Comparison of ENCODE assay signal across 21 mouse cellular contexts in the genomic region with DNA sequence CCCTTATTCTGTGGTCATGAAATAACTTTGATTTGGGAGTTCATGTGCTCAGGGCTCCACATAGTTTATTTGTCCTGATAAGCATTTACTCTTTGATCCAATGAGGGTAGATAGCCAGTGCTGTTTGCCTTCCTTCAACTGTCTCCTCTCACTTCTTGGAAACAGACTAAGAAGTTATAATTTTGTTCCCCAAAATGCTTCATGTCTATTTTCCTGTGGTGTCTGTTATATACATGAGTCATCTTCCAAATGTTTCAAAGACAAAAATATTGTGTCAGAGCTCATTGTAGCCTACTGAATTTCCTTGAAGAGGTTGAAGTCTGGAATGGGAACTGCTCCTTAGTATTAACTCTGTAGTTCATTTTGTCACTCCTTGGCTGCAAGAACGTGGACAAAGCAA.
DNase-seq lines count a peak whose midpoint lies in the region; ATAC-seq and TF ChIP-seq lines count a peak whose summit lies in the region.
"Had no signal": no experiment of that assay in that cellular context is flagged by ENCODE, and none has a peak within 500 bp of the region (broad histone marks: within the 10 kb centered on the region; RNA-seq: fewer than 3 reads in every experiment).

No protein-coding gene starts in this region.

- ATAC-seq in frontal cortex, adult (ENCODE audit: low TSS enrichment): peak; percentile 97
- ATAC-seq: forebrain, embryonic 14.5 days; forebrain, embryonic 16.5 days had no signal

- H3K4me1 ChIP-seq in embryonic fibroblast, embryonic 13.5 days (ENCODE audit: control insufficient read depth, insufficient read depth, low read length): peaks cover 9% of the 10 kb centered on the region
- H3K4me1 ChIP-seq: forebrain, embryonic 12.5 days had no signal

- DNase-seq in frontal cortex, postnatal 25 days (ENCODE audit: low spot score in 2 of 2): no peak
- peak; percentile 29 for DNase-seq in 416B (ENCODE audit: low read depth)
- DNase-seq in kidney, postnatal 36 days: no peak
- DNase-seq in layer of hippocampus, adult 8-10 months (ENCODE audit: low spot score in 2 of 2): no peak
- DNase-seq: adrenal gland, adult 2 months; adrenal gland, postnatal 10 days; adrenal gland, postnatal 25 days; cerebellum, adult 11-12 months; cerebellum, adult 2 months; cerebellum, adult 9-10 months; cerebellum, postnatal 10 days; cerebellum, postnatal 25 days had no signal

- H3K27ac ChIP-seq in embryonic fibroblast, embryonic 13.5 days (ENCODE audit: insufficient read depth, low read length): peak overlapping the region; percentile 65
- H3K27ac ChIP-seq: embryonic facial prominence, embryonic 10.5 days; embryonic facial prominence, embryonic 12.5 days; forebrain, embryonic 10.5 days; forebrain, embryonic 12.5 days had no signal

- no peak for TF ChIP-seq CTCF in embryonic fibroblast, embryonic 13.5 days (IDR thresholded peaks at IDR 0.05; ENCODE audit: borderline replicate concordance, insufficient read depth, low read length)

- no peak overlapping the region for H3K4me3 ChIP-seq in embryonic fibroblast, embryonic 13.5 days (ENCODE audit: insufficient read depth, low read length)
- H3K4me3 ChIP-seq: embryonic facial prominence, embryonic 10.5 days; embryonic facial prominence, embryonic 12.5 days; erythroblast, embryonic 14.5 days; forebrain, embryonic 10.5 days; forebrain, embryonic 12.5 days had no signal

- TF ChIP-seq POLR2A in embryonic fibroblast, embryonic 13.5 days (IDR thresholded peaks at IDR 0.05; ENCODE audit: low read depth, low read length): no peak
